Mouse (Mus musculus) kidney, postnatal 10 days (tissue): Measurements from ENCODE around the gene Sp4.

ENCODE experiments used
- DNase-seq: peaks from one replicate; pipeline ENCODE4 v3.0.0; 2021; ENCODE audit warnings: mixed read lengths

The Sp4 gene

GRCm38 (mm10) chr12:118264905-118265304 lies 36.3 kb downstream of the Sp4 start:
- DNase-seq = no peak

GRCm38 (mm10) chr12:118263878-118264277 lies 37.4 kb downstream of the Sp4 start:
- DNase-seq = no peak

- no peak for DNase-seq
Measured at GRCm38 (mm10) chr12:118255292-118255782, 45.9 kb downstream of the Sp4 start.

- DNase-seq = no peak
Measured at GRCm38 (mm10) chr12:118221182-118221581, 80.1 kb downstream of the Sp4 start.

GRCm38 (mm10) chr12:118220062-118220461 lies 81.2 kb downstream of the Sp4 start:
- no peak for DNase-seq

- DNase-seq = no peak
Measured at GRCm38 (mm10) chr12:118212163-118212562, 89.1 kb downstream of the Sp4 start.

GRCm38 (mm10) chr12:118198386-118199093 lies 102.7 kb downstream of the Sp4 start, which contains the start of gene Dnah11:
Dnah11 (minus strand) TSS chr12:118199043.
- peak; percentile 82 for DNase-seq

GRCm38 (mm10) chr12:118196583-118196982 lies 104.7 kb downstream of the Sp4 start:
- DNase-seq = no peak

GRCm38 (mm10) chr12:118189535-118189934 lies 111.7 kb downstream of the Sp4 start:
- no peak for DNase-seq

- DNase-seq = no peak
Measured at GRCm38 (mm10) chr12:118187663-118188062, 113.6 kb downstream of the Sp4 start.

GRCm38 (mm10) chr12:118186881-118187489 lies 114.3 kb downstream of the Sp4 start:
- no peak for DNase-seq

- no peak for DNase-seq
Measured at GRCm38 (mm10) chr12:118186120-118186880, 114.9 kb downstream of the Sp4 start.
